Mouse (Mus musculus) kidney, embryonic 15.5 days (tissue): ENCODE results near the gene Rbfox2. TPM values are rescaled to one million over a fixed set of nuclear protein-coding genes. Genes with fewer than 3 reads are reported as not detected.

Experiments
- ATAC-seq: fragments of 200-750 bp; cut with Nextera tagmentation; replicated peaks from 2 replicates; pipeline ENCODE4 v1.8.0; 2017; ENCODE audit warnings: moderate TSS enrichment; ENCODE audit not compliant: low FRiP score
- H3K27ac ChIP-seq: fragments of 300-500 bp; sonication (generic); 2 replicates; pipeline ENCODE4 v1.5.1; 2015; ENCODE audit warnings: mild to moderate bottlenecking, inconsistent platforms
- H3K27me3 ChIP-seq: fragments of 300-500 bp; sonication (generic); 2 replicates; pipeline ENCODE4 v1.6.1; 2015; ENCODE audit warnings: inconsistent platforms
- H3K36me3 ChIP-seq: fragments of 300-500 bp; sonication (generic); 2 replicates; pipeline ENCODE4 v1.6.1; 2015; ENCODE audit warnings: inconsistent platforms
- H3K4me1 ChIP-seq: fragments of 300-500 bp; sonication (generic); 2 replicates; pipeline ENCODE4 v1.6.1; 2015; ENCODE audit warnings: inconsistent platforms
- H3K4me2 ChIP-seq: fragments of 300-500 bp; sonication (generic); 2 replicates; pipeline ENCODE4 v1.6.1; 2015; ENCODE audit warnings: moderate library complexity, mild to moderate bottlenecking, inconsistent platforms
- H3K4me3 ChIP-seq: fragments of 300-500 bp; sonication (generic); replicated peaks from 2 replicates; pipeline ENCODE4 v1.5.1; 2015; ENCODE audit warnings: mild to moderate bottlenecking, inconsistent platforms
- H3K9ac ChIP-seq: fragments of 300-500 bp; sonication (generic); 2 replicates; pipeline ENCODE4 v1.6.1; 2015; ENCODE audit warnings: mild to moderate bottlenecking, inconsistent platforms
- H3K9me3 ChIP-seq: fragments of 300-500 bp; sonication (generic); replicated peaks from 2 replicates; pipeline ENCODE4 v1.6.1; 2016; ENCODE audit warnings: inconsistent platforms
- WGBS: fragments of 180-500 bp; shearing (Covaris S2); methylation state at CpG from one replicate; pipeline ENCODE4 v1.1.7; 2015; ENCODE audit warnings: mixed read lengths; 5-methylcytosine and 5-hydroxymethylcytosine counted together
- polyA plus RNA-seq: library from polyadenylated mRNA; unstranded; fragments of >200 nt; fragmentation: Nextera tagmentation; extraction: Ambion mirVana; gene quantifications from 2 replicates; pipeline ENCODE4 v1.2.1, GENCODE M21; 2015

The Rbfox2 gene
- polyA plus RNA-seq, 1 experiment from 2014 or later: 47.7 TPM

GRCm38 (mm10) chr15:77329681-77330180, 22.9 kb upstream of the Rbfox2 start:
- H3K4me1 ChIP-seq: peaks cover 25% of the 10 kb centered on the region
- no peaks in the 10 kb centered on the region for H3K36me3 ChIP-seq
- no peak for ATAC-seq
- no peaks in the 10 kb centered on the region for H3K27me3 ChIP-seq
- no peak overlapping the region for H3K27ac ChIP-seq
- H3K4me2 ChIP-seq: no peak overlapping the region
- no peak overlapping the region for H3K9ac ChIP-seq
- 76% methylated on average over 12 of the region's 12 CpGs for WGBS
- no peaks in the 10 kb centered on the region for H3K9me3 ChIP-seq
- H3K4me3 ChIP-seq: no peak overlapping the region

GRCm38 (mm10) chr15:77326361-77326760, 19.6 kb upstream of the Rbfox2 start:
- Histone ChIP-seq H3K9me3 (no peaks in the 10 kb centered on the region), H3K27ac (no peak overlapping the region), H3K4me3 (no peak overlapping the region), H3K4me1 (peaks cover 16% of the 10 kb centered on the region), H3K27me3 (no peaks in the 10 kb centered on the region), H3K9ac (no peak overlapping the region), H3K4me2 (no peak overlapping the region), H3K36me3 (no peaks in the 10 kb centered on the region)
- no peak for ATAC-seq
- WGBS: 90% methylated on average over 4 of the region's 4 CpGs

GRCm38 (mm10) chr15:77324426-77324825, 17.6 kb upstream of the Rbfox2 start:
- 88% methylated on average over 11 of the region's 11 CpGs for WGBS
- no peak for ATAC-seq
- no peaks in the 10 kb centered on the region for H3K27me3 ChIP-seq
- no peak overlapping the region for H3K27ac ChIP-seq
- H3K9ac ChIP-seq: no peak overlapping the region
- H3K4me1 ChIP-seq: no peaks in the 10 kb centered on the region
- H3K4me3 ChIP-seq: no peak overlapping the region
- no peak overlapping the region for H3K4me2 ChIP-seq
- H3K36me3 ChIP-seq: no peaks in the 10 kb centered on the region
- H3K9me3 ChIP-seq: no peaks in the 10 kb centered on the region

- ATAC-seq: no peak
- no peaks in the 10 kb centered on the region for H3K27me3 ChIP-seq
- 84% methylated on average over 10 of the region's 10 CpGs for WGBS
Measured at GRCm38 (mm10) chr15:77323226-77323625, 16.4 kb upstream of the Rbfox2 start.

GRCm38 (mm10) chr15:77313701-77314100, 6.9 kb upstream of the Rbfox2 start:
- H3K27me3 ChIP-seq: no peaks in the 10 kb centered on the region
- no peak overlapping the region for H3K9ac ChIP-seq
- ATAC-seq: no peak
- peak overlapping the region; percentile 22; the same call in 1 of the 2 replicates for H3K27ac ChIP-seq
- 28% methylated on average over 6 of the region's 6 CpGs for WGBS
- H3K36me3 ChIP-seq: no peaks in the 10 kb centered on the region
- no peak overlapping the region for H3K4me3 ChIP-seq
- H3K4me1 ChIP-seq: peaks cover 14% of the 10 kb centered on the region
- no peaks in the 10 kb centered on the region for H3K9me3 ChIP-seq
- no peak overlapping the region for H3K4me2 ChIP-seq

More at GRCm38 (mm10) chr15:77323226-77323625, 16.4 kb upstream of the Rbfox2 start:
- Histone ChIP-seq H3K4me1 (no peaks in the 10 kb centered on the region), H3K4me3 (no peak overlapping the region), H3K36me3 (no peaks in the 10 kb centered on the region), H3K9me3 (no peaks in the 10 kb centered on the region), H3K4me2 (no peak overlapping the region), H3K27ac (no peak overlapping the region), H3K9ac (no peak overlapping the region)

- Histone ChIP-seq H3K4me1 (peaks cover 14% of the 10 kb centered on the region), H3K4me3 (no peak overlapping the region), H3K4me2 (no peak overlapping the region), H3K27me3 (no peaks in the 10 kb centered on the region), H3K9ac (no peak overlapping the region), H3K27ac (no peak overlapping the region), H3K36me3 (no peaks in the 10 kb centered on the region), H3K9me3 (no peaks in the 10 kb centered on the region)
- WGBS: 95% methylated on average over 7 of the region's 7 CpGs
- no peak for ATAC-seq
Measured at GRCm38 (mm10) chr15:77312796-77313195, 6.0 kb upstream of the Rbfox2 start.

GRCm38 (mm10) chr15:77307767-77308495, 1.1 kb upstream of the Rbfox2 start:
- no peak overlapping the region for H3K9ac ChIP-seq
- no peak for ATAC-seq
- H3K9me3 ChIP-seq: no peaks in the 10 kb centered on the region
- 71% methylated on average over 4 of the region's 4 CpGs for WGBS
- no peaks in the 10 kb centered on the region for H3K36me3 ChIP-seq
- H3K4me2 ChIP-seq: no peak overlapping the region
- no peaks in the 10 kb centered on the region for H3K27me3 ChIP-seq
- H3K27ac ChIP-seq: 0 out of 2 replicates have a peak overlapping the region, but pooled peaks have one; percentile 98
- no peak overlapping the region for H3K4me3 ChIP-seq
- peaks cover 31% of the 10 kb centered on the region for H3K4me1 ChIP-seq

GRCm38 (mm10) chr15:77305852-77306546, 805 bp downstream of the Rbfox2 start:
- Histone ChIP-seq H3K9me3 (no peaks in the 10 kb centered on the region), H3K4me3 (peak overlapping the region; percentile 97), H3K9ac (peak overlapping the region; percentile 97), H3K4me1 (peaks cover 39% of the 10 kb centered on the region), H3K36me3 (peaks cover 8% of the 10 kb centered on the region; the same call in 1 of the 2 replicates), H3K27me3 (no peaks in the 10 kb centered on the region), H3K4me2 (peak overlapping the region; percentile 70), H3K27ac (peak overlapping the region; percentile 98)
- WGBS: under 1% methylated on average over 54 of the region's 54 CpGs
- peak; percentile 40 for ATAC-seq

- Histone ChIP-seq H3K9ac (peak overlapping the region; percentile 97), H3K36me3 (peaks cover 8% of the 10 kb centered on the region; the same call in 1 of the 2 replicates), H3K27ac (peak overlapping the region; percentile 98), H3K4me1 (peaks cover 44% of the 10 kb centered on the region), H3K4me3 (peak overlapping the region; percentile 97), H3K9me3 (no peaks in the 10 kb centered on the region), H3K4me2 (peak overlapping the region; percentile 70), H3K27me3 (no peaks in the 10 kb centered on the region)
- 10% methylated on average over 3 of the region's 3 CpGs for WGBS
- ATAC-seq: no peak
Measured at GRCm38 (mm10) chr15:77304960-77305359, 1.8 kb downstream of the Rbfox2 start.

GRCm38 (mm10) chr15:77301122-77301521, 5.7 kb downstream of the Rbfox2 start:
- H3K27me3 ChIP-seq: no peaks in the 10 kb centered on the region
- ATAC-seq: peak; percentile 48; the same call in 1 of the 2 replicates
- peaks cover 8% of the 10 kb centered on the region; the same call in 1 of the 2 replicates for H3K36me3 ChIP-seq

GRCm38 (mm10) chr15:77298564-77298963, 8.2 kb downstream of the Rbfox2 start:
- WGBS: 27% methylated on average over 3 of the region's 3 CpGs
- Histone ChIP-seq H3K4me2 (no peak overlapping the region), H3K9me3 (no peaks in the 10 kb centered on the region), H3K4me3 (no peak overlapping the region), H3K9ac (no peak overlapping the region), H3K27me3 (no peaks in the 10 kb centered on the region), H3K4me1 (peaks cover 60% of the 10 kb centered on the region), H3K36me3 (peaks cover 8% of the 10 kb centered on the region; the same call in 1 of the 2 replicates), H3K27ac (peak overlapping the region; percentile 49; the same call in 1 of the 2 replicates)
- ATAC-seq: no peak

More at GRCm38 (mm10) chr15:77301122-77301521, 5.7 kb downstream of the Rbfox2 start:
- Histone ChIP-seq H3K4me3 (no peak overlapping the region), H3K4me2 (no peak overlapping the region), H3K9me3 (no peaks in the 10 kb centered on the region), H3K4me1 (peaks cover 67% of the 10 kb centered on the region), H3K9ac (no peak overlapping the region), H3K27ac (0 out of 2 replicates have a peak overlapping the region, but pooled peaks have one; percentile 7)
- 41% methylated on average over 6 of the region's 6 CpGs for WGBS

- Histone ChIP-seq H3K27me3 (no peaks in the 10 kb centered on the region), H3K4me2 (no peak overlapping the region), H3K9me3 (no peaks in the 10 kb centered on the region), H3K36me3 (peaks cover 6% of the 10 kb centered on the region; the same call in 1 of the 2 replicates), H3K4me1 (peaks cover 69% of the 10 kb centered on the region), H3K9ac (no peak overlapping the region), H3K27ac (no peak overlapping the region), H3K4me3 (no peak overlapping the region)
- 76% methylated on average over 2 of the region's 2 CpGs for whole genome bisulfite sequencing
- no peak for ATAC-seq
Measured at GRCm38 (mm10) chr15:77296635-77297034, 10.2 kb downstream of the Rbfox2 start.
